Mouse (Mus musculus) lung, postnatal 14 days (tissue): Measurements from ENCODE around the gene Fkbp6.
A peak's percentile ranks its signal among the peaks of the same experiment; 100 is the strongest.

Experiments
- DNase-seq: peaks from one replicate; pipeline ENCODE4 v3.0.0; 2021

Gene Fkbp6

DNA sequence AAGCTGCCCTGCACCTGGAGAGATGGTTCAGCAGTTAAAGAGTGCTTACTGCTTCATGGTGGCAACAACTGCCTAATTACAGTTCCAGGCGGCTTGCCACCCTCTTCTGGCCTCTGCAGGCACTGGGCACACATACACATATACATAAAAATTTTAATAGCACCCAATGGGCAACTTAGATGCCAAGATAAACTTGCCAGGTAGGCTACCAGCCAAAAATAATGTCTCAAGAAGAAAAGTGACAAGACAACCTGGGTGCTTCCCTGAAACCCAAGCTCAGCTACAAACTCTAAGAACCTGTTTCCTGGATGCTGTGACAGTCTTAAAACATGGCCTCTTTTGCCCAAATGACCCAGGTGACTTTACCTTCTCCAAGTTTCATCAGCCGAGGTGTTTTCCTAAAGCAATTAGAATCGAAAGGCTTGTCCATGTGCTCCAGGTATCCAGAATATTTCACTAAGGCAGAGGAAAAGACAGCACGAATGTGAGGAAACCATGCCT, 2.3 kb downstream of the Fkbp6 start:
- no peak for DNase-seq

DNA sequence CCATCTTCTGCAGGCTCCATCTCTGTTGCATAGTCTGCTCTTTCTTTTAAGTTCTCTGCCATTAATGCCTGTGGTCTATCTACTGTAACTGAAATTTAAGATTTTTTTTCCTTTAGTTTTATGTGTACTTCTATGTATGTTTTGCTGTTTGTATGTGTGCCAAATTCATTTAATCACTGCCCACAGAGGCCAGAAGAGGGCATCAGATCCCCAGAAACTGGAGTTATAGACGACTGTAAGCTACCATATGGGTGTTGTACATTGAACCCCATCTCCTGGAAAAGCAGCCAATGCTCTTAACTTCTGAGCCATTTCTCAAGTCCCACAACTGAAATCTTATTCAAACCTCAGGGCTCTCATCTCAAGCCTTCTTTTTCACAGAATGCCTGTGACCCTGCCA, 3.4 kb downstream of the Fkbp6 start:
- no peak for DNase-seq

DNA sequence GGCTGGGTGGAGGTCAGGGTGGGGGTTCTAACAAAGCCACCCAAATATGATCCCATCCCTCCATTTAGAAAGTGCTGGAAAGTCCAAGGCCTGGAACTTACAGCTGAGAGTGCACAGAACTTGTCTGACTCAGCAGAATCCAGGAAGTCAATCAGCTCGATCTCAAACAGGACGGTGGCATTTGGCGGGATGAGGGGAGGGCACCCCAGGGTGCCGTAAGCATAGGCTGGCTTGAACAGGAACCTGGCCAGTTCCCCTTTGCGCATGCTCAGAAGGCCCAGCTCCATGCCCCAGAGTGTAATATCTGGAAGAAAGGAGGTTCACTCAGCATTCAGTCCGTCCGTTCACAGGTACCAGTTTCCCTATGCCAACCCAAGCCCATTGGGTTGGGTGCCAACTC, 3.9 kb downstream of the Fkbp6 start:
- no peak for DNase-seq

DNA sequence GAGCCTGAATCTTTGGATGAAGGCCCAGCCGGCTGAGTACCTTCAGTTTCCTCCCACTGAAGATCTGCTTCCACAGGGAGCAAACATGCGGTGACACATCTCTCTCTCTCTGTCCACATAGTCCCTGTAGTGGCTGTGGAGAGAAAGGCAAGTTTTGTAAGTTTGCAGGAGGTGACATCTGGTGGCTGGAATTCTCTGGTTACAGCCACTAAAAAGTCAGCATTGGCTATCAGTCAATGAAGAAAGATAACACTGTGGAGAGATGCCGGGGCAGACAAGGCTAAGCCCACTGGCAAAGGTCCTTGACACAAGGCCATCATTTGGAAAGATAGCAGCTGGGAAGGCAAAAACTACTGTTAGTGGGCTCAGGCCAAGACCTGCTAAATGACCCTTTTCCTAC, 12.3 kb downstream of the Fkbp6 start:
- DNase-seq = no peak

DNA sequence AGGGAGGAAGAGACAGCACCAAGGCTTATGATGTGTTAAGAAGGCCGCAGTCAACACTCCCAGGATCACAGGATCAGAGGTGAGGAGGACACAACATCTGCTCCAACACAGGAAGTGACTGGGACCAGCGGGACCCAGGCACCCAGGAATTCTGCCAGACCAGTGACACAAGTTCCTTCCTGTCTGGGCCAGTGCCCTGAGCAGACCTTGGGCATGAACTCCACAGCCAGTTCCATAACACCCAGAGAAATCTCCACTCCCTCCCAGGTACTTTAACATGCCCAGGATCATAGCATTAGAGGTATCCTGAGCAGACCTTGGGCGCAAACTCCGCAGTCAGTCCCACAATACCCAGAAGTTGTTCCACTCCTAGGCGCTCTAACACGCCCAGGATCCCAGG, 18.7 kb downstream of the Fkbp6 start:
- DNase-seq = no peak

DNA sequence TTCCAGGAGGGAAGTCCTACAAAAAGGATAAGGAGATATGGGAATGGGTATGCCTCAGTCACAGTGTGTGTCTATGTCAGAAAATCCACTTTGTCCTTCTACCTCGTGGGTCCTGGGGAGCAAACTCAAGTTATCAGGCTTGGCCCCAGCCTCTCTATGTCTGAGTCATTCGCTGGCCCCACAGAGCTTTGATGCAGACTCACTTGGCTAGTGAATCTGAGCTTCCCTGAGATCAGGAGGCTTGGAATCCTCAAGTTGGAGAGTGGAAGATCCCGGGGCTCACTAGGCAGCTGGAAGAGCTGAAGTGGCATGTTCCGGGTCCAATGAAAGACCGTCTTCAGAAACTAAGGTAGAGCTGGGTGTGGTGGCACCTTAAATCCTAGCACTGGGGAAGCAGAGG, 19.6 kb downstream of the Fkbp6 start:
- DNase-seq = no peak

DNA sequence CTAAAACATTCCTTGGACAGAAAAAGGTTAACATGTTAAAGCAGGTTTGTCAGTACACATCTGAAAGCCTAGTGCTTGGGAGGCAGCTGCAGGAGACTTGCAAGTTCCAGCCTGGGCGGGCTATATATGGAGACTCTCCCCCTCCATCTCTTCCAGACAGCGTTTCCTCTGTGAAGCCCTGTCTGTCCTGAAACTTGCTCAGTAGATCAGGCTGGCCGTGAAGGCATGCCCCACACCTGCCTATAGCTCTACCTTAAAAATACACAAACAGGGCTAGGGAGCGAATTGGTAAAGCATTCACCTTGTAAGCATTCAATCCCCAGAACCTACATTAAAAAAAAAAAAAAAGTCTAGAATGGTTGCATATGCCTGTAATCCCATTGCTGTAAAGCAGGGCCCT, 20.4 kb downstream of the Fkbp6 start:
- no peak for DNase-seq

DNA sequence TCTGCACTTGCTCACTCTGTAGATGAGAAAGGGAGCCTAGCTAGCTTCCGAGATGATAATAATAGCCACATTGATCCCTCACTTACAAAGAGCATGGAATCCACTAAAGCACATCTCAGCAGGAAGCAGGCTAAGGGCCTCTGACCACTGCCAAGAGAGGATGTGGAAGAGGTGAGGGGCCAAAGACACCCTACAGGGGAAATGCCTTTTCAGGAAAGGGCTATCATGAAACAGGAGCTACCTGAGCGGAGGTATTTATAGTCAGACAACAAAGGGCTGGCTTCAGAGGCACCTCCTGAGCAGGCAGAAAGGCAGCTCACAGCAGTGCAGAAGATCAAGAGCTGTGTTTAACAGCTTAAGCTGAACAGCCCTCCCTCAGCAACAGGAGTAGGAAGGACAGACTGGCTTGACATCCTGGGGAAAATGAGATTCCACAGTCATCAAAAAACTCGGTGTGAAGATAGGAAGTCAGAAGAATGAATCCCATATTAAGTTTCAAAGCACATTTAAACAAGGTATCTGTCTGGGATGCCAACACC, 23.7 kb downstream of the Fkbp6 start:
- no peak for DNase-seq

DNA sequence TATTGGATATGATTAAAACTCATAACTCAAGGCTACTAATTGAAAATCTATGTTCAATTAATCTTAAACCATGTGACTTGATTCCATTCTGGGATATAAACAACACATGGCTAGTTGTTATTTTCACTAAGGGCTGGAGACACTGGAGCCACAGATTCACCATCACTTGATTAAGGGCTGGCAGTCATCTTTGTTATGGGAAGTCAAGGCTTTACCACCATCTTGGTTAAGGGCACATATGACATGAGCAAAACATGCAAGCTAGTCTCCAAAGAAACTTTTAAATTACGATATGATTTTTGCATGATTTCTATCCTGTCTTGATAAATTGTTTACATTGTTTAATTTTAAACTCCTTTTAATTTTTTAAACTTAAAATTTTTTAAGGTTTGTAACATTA, 27.6 kb downstream of the Fkbp6 start:
- no peak for DNase-seq

DNA sequence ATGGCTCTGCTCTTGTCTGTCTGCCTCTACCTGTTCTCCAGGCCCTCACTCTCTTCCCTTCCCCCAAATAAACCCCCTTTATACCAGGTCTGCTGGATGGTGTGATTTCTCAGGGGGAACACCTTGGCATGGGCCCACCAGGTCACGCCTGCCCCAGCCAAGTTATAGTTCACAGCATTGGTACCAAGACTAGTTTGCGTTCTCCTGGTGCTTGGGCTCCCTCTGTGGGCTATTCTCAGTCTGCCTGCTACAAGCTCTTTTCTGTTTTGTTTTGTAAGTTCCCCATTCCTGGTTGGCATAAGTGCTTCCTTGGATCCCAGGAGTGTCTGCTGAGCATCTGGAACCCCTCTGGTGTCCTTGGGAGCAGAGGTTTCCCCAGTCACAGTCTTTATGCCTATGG, 30.0 kb downstream of the Fkbp6 start:
- no peak for DNase-seq

DNA sequence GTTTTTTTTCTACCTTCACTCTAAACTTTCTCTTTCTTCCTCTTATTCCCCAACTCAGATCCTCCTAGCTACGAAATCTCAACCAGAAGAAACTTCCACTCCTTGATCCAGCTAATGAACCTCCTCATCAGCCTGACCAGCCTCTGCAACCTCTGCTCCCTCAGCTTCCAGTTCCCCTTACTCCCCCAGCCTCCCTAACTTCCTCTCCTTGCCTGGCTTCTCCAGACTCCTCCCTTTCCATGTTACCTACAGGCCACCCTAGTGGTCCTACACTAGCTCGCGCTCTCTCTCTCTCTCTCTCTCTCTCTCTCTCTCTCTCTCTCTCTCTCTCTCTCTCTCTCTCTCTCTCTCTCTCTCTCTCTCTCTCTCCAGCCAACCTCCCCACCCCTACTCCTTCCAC, 33.7 kb downstream of the Fkbp6 start:
- no peak for DNase-seq

DNA sequence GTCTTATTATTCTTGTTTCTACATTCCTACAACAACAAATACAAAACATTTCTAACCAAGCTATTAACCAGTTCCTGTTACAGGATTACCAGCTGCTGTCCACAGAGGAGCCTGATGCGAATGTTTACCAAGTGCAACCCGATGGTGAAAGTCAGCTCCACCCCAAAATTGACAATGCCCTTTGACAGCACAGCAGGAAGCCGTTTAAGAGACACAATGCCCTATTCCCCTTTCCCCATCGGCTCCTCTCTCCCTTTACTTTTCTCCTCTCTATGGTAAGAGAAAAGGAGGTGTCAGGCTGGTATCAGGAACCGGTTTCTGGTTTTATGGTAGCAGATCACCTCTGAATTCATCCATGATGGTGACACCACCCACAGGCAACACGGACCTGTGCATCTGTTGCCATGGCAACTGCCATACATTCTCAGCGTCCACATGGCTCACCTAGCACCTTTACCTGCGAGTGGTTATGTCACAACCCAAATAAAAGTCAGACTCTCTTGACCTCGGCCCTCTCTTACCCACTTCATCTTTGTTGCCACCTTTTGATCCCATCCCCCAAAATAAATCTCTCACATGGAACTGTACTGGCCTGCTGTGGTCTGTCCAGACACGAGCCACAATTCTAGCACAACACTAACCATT, 43.4 kb downstream of the Fkbp6 start:
- no peak for DNase-seq

DNA sequence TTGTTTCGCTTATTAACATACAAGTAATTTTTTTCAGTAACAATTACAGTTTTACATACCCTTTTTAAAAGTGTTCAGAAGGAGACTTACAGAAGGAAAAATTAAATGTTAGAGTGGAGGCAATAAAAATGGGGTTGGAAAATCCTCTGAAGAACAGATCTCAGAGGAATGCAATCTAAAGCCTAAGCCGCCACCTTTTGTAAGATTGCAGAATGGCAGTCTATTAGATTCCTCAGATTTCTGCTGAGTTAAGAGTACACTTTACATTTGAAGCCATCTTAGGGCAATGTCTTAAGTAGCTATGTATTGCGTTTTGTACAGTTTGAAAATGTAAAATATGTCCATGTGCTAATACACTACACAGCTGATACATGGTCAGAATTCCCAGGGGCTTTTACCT, 47.4 kb downstream of the Fkbp6 start:
- no peak for DNase-seq

DNA sequence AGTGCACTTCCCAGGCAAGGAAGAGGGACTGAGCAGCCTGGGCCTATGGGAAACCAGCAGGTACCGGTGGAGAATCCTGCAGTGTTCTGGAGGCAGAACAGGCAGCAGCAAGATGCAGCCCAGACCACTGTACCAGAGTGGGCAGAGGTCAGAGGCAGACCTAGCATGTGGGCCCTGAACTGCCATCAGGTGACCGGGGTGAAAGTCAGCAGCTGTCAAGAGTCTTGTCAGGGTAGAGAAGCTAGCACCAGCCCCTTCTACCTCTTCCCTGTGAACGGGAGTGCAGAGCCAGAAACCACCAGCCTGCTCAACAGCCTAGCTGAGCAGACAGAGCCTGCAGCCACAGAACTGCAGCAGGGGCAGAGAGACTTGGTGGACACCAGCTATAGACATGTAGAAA, 47.9 kb downstream of the Fkbp6 start:
- no peak for DNase-seq

DNA sequence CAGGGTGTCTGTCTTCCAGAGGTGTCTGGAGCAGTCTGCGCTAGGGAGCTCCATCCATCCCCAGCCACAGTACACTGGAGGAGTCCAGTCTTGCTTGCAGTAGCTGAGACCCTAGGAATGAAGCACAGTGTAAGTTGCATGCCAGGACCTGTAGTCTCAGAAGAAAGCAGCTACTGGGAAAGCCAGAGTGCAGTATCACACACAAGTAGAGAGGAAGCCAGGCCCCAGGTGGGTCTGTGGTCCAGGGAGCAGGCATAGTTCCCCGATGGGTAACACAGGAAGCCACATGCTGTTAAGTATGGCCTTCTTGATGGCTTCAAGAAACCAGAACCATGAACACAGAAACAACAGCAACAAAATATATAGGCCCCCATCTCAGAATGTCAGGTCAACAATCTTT, 57.8 kb downstream of the Fkbp6 start:
- no peak for DNase-seq

DNA sequence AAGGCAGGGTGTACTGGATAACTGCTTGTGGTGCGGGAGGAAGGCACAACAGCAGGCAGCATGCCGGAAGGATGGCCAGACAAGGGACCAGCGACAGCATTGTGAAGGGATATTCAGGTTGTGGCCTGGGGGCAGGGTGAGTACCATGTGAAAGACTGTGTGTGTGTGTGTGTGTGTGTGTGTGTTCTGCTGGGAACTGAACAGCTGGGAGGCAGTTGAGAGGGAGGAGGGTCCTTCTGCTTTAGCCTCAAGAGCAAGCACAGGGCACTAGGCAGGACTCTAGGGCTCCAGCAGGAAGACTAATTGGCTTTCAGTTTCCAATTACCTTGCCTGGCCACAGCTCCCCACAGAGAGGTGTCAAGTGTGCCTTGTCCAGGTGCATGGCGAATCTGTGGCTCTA, 58.7 kb downstream of the Fkbp6 start:
- DNase-seq = no peak

DNA sequence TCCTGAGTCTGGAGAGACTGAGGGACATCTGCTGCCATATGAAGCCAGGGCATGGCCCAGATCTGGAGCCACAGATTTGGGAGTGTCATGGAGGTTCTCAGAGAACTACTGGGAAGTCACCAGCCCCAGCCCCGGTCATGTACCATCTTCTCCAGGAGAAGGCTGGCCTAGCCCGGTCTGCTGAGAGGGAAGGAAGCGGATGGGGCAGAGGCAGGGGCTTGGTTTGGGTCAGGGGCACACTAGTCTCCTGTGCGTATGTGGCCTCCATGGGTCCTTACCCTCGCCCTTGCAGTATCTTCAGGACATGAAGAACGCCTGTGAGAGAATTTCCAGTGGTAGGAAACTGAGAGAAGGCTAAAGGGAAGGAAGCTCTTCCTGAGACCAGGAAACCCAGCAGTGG, 59.1 kb downstream of the Fkbp6 start:
- no peak for DNase-seq

DNA sequence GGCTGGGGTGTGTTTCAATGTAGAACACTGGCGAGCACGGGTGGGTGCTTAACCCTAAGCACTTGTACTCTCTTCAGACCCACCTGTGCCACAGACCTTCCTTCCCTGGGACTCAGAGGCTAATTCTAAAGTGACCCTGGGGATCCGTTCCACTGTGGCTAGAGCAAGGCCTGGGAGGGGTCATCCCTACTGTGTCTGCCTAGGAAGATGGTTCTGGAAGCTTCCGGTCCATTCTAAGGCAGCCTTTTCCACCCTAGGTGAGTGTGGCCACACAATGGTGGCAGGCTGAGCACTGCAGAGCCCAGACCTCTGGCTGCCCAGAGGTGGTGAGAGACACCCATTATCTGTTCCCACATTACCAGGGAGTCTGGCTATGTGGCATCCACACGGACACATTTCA, 62.9 kb downstream of the Fkbp6 start:
- no peak for DNase-seq

DNA sequence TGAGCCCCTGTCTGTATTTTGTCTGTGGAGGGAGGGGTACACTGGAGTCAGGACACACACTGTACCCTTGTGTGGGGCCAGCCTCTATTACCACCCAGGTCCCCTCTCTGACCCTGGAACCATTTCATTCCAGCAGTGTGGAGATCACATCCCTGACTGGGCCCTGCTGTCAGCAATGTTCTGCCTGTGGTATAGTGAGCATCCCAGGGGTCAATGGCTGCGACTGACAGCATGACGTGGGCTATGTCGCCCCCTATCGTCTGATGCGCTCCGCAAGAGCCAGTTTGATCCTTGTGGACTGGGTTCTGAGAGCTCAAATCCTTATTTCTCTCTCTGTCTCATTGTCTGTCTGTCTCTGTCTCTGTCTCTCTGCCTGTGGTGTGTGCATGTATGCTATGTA, 63.7 kb downstream of the Fkbp6 start:
- DNase-seq = peak; percentile 85

DNA sequence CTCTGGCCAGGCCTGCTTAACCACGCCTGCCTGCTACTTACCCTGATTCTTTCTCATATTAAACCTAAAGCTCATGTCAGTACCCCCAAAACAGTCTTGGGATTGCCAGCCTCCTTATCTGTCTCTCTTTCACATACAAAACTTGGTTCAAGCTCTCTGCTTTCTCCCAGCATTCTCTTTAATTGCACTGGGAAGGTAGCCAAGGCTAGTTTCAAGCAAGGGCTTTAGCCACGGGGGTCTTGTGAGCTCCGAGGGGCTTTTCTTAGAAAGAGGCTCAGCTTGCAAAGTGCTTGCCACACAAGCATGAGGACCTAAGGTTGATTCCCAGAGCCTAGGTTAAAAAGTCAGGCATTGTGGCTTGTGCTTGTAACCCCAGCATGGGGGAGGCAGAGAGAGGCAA, 64.6 kb downstream of the Fkbp6 start:
- no peak for DNase-seq

DNA sequence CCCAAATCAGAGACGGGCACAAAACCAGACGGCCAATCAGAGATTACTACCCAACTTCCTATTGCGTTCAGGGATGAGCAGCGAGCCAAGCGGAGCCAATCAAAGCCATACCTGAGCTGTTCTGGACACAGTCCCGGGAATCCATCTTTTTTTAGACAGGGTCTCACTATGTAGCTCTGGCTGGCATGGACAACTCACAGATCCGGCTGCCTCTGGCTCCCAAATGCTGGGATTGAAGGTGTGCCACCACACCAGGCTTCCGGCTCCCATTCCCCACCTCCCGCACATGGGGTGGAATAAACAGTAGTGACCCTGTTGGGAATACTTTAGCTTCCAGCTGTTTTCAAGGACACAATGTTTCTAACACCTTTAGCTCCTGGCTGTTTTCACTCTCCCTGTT, 69.6 kb downstream of the Fkbp6 start:
- no peak for DNase-seq

DNA sequence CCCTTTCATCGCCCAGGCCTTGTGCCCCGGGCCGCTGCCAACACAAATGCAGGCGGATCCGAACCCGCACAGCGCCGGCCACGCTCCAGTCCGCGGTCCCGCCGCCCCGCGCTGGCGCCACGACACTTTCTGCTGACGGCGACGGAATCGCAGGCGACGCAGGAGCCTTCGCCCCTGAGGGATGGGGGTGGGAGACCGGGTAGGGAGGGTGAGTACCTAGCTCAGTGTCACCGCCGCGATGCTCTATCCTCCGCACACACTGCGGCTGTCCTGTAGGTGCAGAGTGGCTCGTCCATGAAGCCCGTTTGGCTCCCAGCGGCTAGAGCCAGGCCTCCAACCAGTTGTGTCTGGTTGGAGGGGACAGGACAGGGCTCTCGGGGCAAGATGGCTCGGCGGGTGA, 73.2 kb downstream of the Fkbp6 start:
- DNase-seq = no peak

DNA sequence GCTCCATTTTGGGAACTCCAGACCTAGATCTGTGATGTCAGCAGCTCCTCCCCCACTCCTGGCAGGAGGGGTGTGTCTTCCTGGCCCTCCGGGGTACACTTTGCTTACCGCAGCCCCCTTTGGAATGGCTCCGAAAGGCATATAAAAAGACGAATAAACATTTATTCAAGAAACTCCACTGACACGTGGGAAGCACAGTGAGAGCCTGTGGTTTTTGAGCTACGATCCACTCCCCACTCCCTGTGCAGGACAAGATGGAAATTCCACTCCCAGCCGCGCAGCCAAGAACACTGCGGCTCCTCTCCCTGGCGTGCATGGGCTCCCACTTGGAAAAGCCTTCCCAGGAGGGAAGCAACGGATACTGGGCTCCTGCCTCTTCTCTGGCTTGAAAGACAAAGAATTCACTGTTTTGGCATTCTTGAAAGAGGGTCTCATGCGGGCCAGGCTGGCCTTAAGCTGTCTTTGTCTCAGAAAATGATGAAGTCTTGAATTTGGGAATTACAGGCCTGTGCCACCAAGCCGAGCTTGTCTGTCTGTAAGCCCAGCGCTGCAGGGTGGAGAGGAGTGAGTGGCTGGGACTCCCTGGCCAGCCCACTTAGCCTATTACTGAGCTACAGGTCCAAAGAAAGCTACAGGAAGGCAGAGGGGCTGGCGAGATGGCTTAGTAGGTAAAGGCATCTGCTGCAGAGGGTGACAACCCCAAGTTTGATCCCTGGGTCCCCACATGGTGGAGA, 75.0 kb downstream of the Fkbp6 start:
- no peak for DNase-seq

DNA sequence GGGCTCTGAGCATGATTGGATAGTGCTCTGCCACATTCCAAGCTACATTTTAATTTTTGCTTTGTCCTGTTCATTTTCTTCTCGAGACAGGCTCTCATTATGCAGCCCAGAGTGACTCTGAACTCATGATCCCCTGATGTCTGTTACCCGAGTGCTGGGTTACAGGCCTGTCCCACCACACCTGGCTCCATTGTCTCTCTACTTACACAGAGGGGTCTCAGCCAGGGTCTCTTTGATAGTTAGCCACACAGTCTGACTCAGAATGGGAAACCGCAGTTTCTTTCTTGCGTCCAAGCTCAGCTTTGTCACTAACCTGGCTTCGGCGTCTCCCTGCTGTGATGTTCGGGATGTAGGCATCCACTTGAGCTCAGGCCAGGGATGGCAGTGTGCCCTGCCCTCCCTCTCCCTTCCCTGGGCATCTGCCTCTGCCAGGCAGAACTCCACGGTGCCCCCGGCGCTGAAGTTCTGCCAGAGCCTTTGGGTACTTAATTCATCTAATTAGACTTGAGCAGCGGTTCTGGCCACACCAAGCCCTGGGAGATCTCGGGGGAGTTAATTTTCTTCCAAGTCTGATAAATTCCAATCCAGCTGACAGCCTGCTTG, 78.2 kb downstream of the Fkbp6 start:
- no peak for DNase-seq
